Mouse (Mus musculus) liver, adult 2 months (tissue): ENCODE results near the gene Gm21976. TPM values are rescaled to one million over a fixed set of nuclear protein-coding genes. Genes with fewer than 3 reads are reported as not detected.
A peak's percentile ranks its signal among the peaks of the same experiment; 100 is the strongest.

ENCODE experiments used
- DNase-seq: peaks from one replicate; pipeline ENCODE4 v3.0.0-alpha.2; 2011; ENCODE audit warnings: low read depth, low spot score; ENCODE audit errors: extremely low read depth
- H3K27ac ChIP-seq: fragments of 200-500 bp; replicated peaks from 2 replicates; pipeline ENCODE4 v1.5.1; 2012; ENCODE audit warnings: low read depth, mild to moderate bottlenecking, control low read depth, inconsistent platforms, low read length; ENCODE audit not compliant: insufficient read depth
- H3K27me3 ChIP-seq: fragments of 200-500 bp; 2 replicates; pipeline ENCODE4 v1.6.1; 2012; ENCODE audit warnings: mild to moderate bottlenecking, moderate library complexity, low read length, inconsistent platforms; ENCODE audit not compliant: control insufficient read depth, insufficient read depth
- H3K36me3 ChIP-seq: fragments of 200-500 bp; 2 replicates; pipeline ENCODE4 v1.6.1; 2012; ENCODE audit warnings: low read length, inconsistent platforms; ENCODE audit not compliant: control insufficient read depth, insufficient read depth
- H3K4me1 ChIP-seq: fragments of 200-500 bp; 2 replicates; pipeline ENCODE4 v1.6.1; 2011; ENCODE audit warnings: low read length; ENCODE audit not compliant: control insufficient read depth, insufficient read depth
- H3K4me3 ChIP-seq: fragments of 200-500 bp; 2 replicates; pipeline ENCODE4 v1.5.1; 2011; ENCODE audit warnings: low read depth, mild to moderate bottlenecking, control low read depth, low read length, moderate library complexity; ENCODE audit not compliant: insufficient read depth
- H3K79me2 ChIP-seq: fragments of 200-500 bp; 2 replicates; pipeline ENCODE4 v1.6.1; 2012; ENCODE audit warnings: inconsistent platforms, mild to moderate bottlenecking, low read length, moderate library complexity; ENCODE audit not compliant: control insufficient read depth, insufficient read depth
- H3K9ac ChIP-seq: fragments of 200-500 bp; 2 replicates; pipeline ENCODE4 v1.6.1; 2012; ENCODE audit warnings: low read depth, mild to moderate bottlenecking, control low read depth, inconsistent platforms, low read length
- CTCF ChIP-seq: fragments of 200-500 bp; IDR thresholded peaks from 2 replicates; pipeline ENCODE4 v1.5.1; 2011; ENCODE audit warnings: low read depth, low read length, control low read depth
- POLR2A ChIP-seq: fragments of 200-500 bp; IDR thresholded peaks from 2 replicates; pipeline ENCODE4 v1.6.1; 2011; ENCODE audit warnings: low read length, control low read depth; ENCODE audit not compliant: insufficient read depth; ENCODE audit errors: extremely low read depth
- WGBS: fragments of 180-500 bp; shearing (Covaris S2); methylation state at CpG from one replicate; pipeline ENCODE4 v1.1.7; 2018; 5-methylcytosine and 5-hydroxymethylcytosine counted together
- polyA plus RNA-seq: library from polyadenylated mRNA; depleted of rRNA; stranded (reverse); fragments of >200 nt; gene quantifications from 2 replicates; pipeline ENCODE4 v1.2.3, GENCODE M21; 2012
- total RNA-seq: library from RNA; depleted of rRNA; stranded (reverse); fragments of >200 nt; gene quantifications from 2 replicates; pipeline ENCODE4 v1.2.3, GENCODE M21; 2014

Gm21976 gene
- total and polyA plus RNA-seq, 2 experiments: not detected

DNA sequence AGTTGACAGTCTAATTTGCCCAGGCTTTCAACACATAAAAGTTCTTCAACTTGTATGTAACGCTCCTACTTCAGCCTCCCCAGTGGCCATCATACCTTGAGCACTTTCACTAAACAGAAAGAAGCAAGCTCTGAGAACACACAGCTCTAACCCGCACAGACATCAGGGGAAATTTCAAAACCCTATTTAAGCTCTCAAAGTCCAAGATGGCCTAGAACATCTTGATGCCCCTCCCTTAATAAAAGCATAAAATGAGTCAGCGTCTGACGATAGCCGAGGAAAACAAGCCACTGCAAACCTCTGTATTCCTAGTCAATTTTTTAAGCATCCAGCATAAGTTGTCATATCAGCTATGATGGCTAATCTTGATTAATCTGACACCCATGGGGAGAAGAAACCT lies 31.9 kb downstream of the Gm21976 start:
- no peak overlapping the region for H3K9ac ChIP-seq
- H3K79me2 ChIP-seq: peaks cover 13% of the 10 kb centered on the region
- DNase-seq: no peak
- WGBS: 93% methylated on average over 5 of the region's 5 CpGs
- H3K36me3 ChIP-seq: peaks cover 51% of the 10 kb centered on the region
- TF ChIP-seq POLR2A (no peak), CTCF (no peak)
- H3K4me1 ChIP-seq: peaks cover 5% of the 10 kb centered on the region; the same call in 1 of the 2 replicates
- no peaks in the 10 kb centered on the region for H3K27me3 ChIP-seq
- no peak overlapping the region for H3K27ac ChIP-seq
- H3K4me3 ChIP-seq: no peak overlapping the region

- Histone ChIP-seq H3K4me1 (peaks cover 5% of the 10 kb centered on the region; the same call in 1 of the 2 replicates), H3K9ac (no peak overlapping the region), H3K36me3 (peaks cover 48% of the 10 kb centered on the region), H3K27ac (no peak overlapping the region), H3K27me3 (no peaks in the 10 kb centered on the region), H3K79me2 (peaks cover 14% of the 10 kb centered on the region), H3K4me3 (no peak overlapping the region)
- no peak for DNase-seq
- 75% methylated on average over 7 of the region's 7 CpGs for WGBS
- TF ChIP-seq POLR2A (no peak), CTCF (no peak)
These were observed 33.9 kb downstream of the Gm21976 start for GRCm38 (mm10) chr13:98313631-98314030.

DNA sequence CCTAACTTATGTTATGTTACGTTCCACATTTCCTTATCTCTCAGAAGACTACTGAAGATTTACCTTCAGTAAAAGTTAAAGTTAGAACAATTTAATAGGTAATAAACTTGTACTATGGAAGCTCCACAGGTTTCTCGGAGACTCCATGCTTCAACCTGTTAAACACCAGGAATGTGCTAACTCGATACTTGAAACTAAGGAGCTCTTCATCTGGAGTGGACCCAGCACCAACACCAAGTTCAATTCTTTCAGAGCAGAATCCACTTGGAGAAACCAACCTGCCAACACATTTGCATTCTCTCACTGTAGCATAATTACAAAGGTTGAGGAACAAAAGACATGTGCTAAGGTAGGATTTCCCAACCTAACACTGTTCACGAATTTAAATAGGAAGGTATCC lies 35.4 kb downstream of the Gm21976 start:
- Histone ChIP-seq H3K4me1 (peaks cover 5% of the 10 kb centered on the region; the same call in 1 of the 2 replicates), H3K79me2 (peaks cover 14% of the 10 kb centered on the region), H3K27me3 (no peaks in the 10 kb centered on the region), H3K27ac (no peak overlapping the region), H3K9ac (no peak overlapping the region), H3K4me3 (no peak overlapping the region), H3K36me3 (peaks cover 38% of the 10 kb centered on the region)
- TF ChIP-seq POLR2A (no peak), CTCF (no peak)
- 46% methylated on average over 4 of the region's 4 CpGs for WGBS
- no peak for DNase-seq

- no peaks in the 10 kb centered on the region for H3K27me3 ChIP-seq
- peaks cover 28% of the 10 kb centered on the region for H3K36me3 ChIP-seq
- peaks cover 14% of the 10 kb centered on the region for H3K79me2 ChIP-seq
- H3K9ac ChIP-seq: peak overlapping the region; percentile 99
- H3K27ac ChIP-seq: no peak overlapping the region
- H3K4me3 ChIP-seq: peak overlapping the region; percentile 100
- DNase-seq: no peak
- WGBS: under 1% methylated on average over 17 of the region's 17 CpGs
- H3K4me1 ChIP-seq: peaks cover 5% of the 10 kb centered on the region; the same call in 1 of the 2 replicates
- TF ChIP-seq POLR2A (no peak), CTCF (no peak)
These were observed 36.4 kb downstream of the Gm21976 start for GRCm38 (mm10) chr13:98316140-98316479.

- Histone ChIP-seq H3K27me3 (no peaks in the 10 kb centered on the region), H3K27ac (peak within 1 kb of the TSS; percentile 99), H3K79me2 (peaks cover 14% of the 10 kb centered on the region), H3K36me3 (peaks cover 22% of the 10 kb centered on the region), H3K4me3 (peak within 1 kb of the TSS; percentile 100), H3K4me1 (peaks cover 5% of the 10 kb centered on the region; the same call in 1 of the 2 replicates), H3K9ac (peak within 1 kb of the TSS; percentile 100)
- TF ChIP-seq POLR2A: 0 out of 2 replicates have a peak, but pooled peaks have one; percentile 55
- no peak for TF ChIP-seq CTCF
- peak; percentile 87 for DNase-seq
- WGBS: under 1% methylated on average over 89 of the region's 90 CpGs
These were observed 37.0 kb downstream of the Gm21976 start, which contains the start of gene Btf3 for GRCm38 (mm10) chr13:98316480-98317245. TSS of gene Btf3 (minus strand) at chr13:98317006.

DNA sequence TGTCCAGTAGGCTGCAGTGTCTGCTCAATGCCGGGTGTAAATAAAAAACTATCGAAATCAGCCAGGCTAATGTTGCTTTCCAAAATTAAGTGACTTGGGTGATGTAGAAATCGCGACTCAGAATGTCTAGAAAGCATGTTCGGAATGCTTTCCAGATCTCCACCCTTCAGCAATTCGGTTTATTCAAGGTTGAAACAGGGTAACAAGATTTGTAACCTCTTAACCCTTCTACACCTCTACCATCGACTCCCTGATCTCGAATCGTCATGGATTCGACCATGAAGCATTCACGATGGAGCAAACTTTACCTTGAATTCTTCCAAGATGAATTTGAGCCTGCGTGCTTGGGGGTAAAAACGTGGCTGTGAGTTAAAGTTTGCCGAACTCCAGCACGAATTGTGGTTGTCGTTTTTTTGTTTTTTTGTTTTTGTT lies 37.6 kb downstream of the Gm21976 start:
- peak; percentile 63 for DNase-seq

More for the DNA sequence above, 37.6 kb downstream of the Gm21976 start:
- Histone ChIP-seq H3K27me3 (no peaks in the 10 kb centered on the region), H3K36me3 (peaks cover 16% of the 10 kb centered on the region), H3K4me1 (peaks cover 5% of the 10 kb centered on the region; the same call in 1 of the 2 replicates), H3K27ac (peak overlapping the region; percentile 99), H3K9ac (peak overlapping the region; percentile 100), H3K4me3 (peak overlapping the region; percentile 100), H3K79me2 (peaks cover 14% of the 10 kb centered on the region)
- WGBS: under 1% methylated on average over 16 of the region's 16 CpGs
- TF ChIP-seq CTCF (0 out of 2 replicates have a peak, but pooled peaks have one; percentile 12), POLR2A (no peak)
